Mouse (Mus musculus) stomach, embryonic 14.5 days (tissue): ENCODE measurements around the gene Txnrd2. TPM values are rescaled to one million over a fixed set of nuclear protein-coding genes. Genes with fewer than 3 reads are reported as not detected.

Experiments used
- ATAC-seq: fragments of 200-750 bp; cut with Nextera tagmentation; 2 replicates; pipeline ENCODE4 v1.8.0; 2017; ENCODE audit warnings: low read depth, moderate TSS enrichment; ENCODE audit not compliant: insufficient number of reproducible peaks, insufficient read depth, low FRiP score
- H3K27ac ChIP-seq: fragments of 300-500 bp; sonication (generic); 2 replicates; pipeline ENCODE4 v1.5.1; 2014; ENCODE audit warnings: mild to moderate bottlenecking, low read length, moderate library complexity, mixed read lengths
- H3K27me3 ChIP-seq: fragments of 300-500 bp; sonication (generic); 2 replicates; pipeline ENCODE4 v1.6.1; 2014; ENCODE audit warnings: low read length, control low read depth, mixed read lengths; ENCODE audit not compliant: control insufficient read depth, insufficient read depth
- H3K36me3 ChIP-seq: fragments of 300-500 bp; sonication (generic); 2 replicates; pipeline ENCODE4 v1.6.1; 2014; ENCODE audit warnings: mild to moderate bottlenecking, control low read depth, low read length, moderate library complexity, mixed read lengths; ENCODE audit not compliant: control insufficient read depth, insufficient read depth
- H3K4me1 ChIP-seq: fragments of 300-500 bp; sonication (generic); 2 replicates; pipeline ENCODE4 v1.6.1; 2014; ENCODE audit warnings: low read length, control low read depth, mixed read lengths; ENCODE audit not compliant: control insufficient read depth, insufficient read depth
- H3K4me2 ChIP-seq: fragments of 300-500 bp; sonication (generic); replicated peaks from 2 replicates; pipeline ENCODE4 v1.6.1; 2014; ENCODE audit warnings: low read depth, low read length, control low read depth
- H3K4me3 ChIP-seq: fragments of 300-500 bp; sonication (generic); 2 replicates; pipeline ENCODE4 v1.5.1; 2014; ENCODE audit warnings: low read depth, low read length, control low read depth
- H3K9ac ChIP-seq: fragments of 300-500 bp; sonication (generic); replicated peaks from 2 replicates; pipeline ENCODE4 v1.6.1; 2014; ENCODE audit warnings: low read depth, mild to moderate bottlenecking, control low read depth, low read length, moderate library complexity, mixed read lengths
- H3K9me3 ChIP-seq: fragments of 300-500 bp; sonication (generic); 2 replicates; pipeline ENCODE4 v1.6.1; 2016; ENCODE audit warnings: low read depth, low read length, control low read depth; ENCODE audit not compliant: control insufficient read depth
- WGBS: fragments of 180-500 bp; shearing (Covaris S2); extraction: QIAGEN DNeasy Blood & Tissue Kit; methylation state at CpG from one replicate; pipeline ENCODE4 v1.1.7; 2014; 5-methylcytosine and 5-hydroxymethylcytosine counted together
- polyA plus RNA-seq: library from polyadenylated mRNA; unstranded; fragments of >200 nt; fragmentation: Nextera tagmentation; extraction: Ambion mirVana; gene quantifications from 2 replicates; pipeline ENCODE4 v1.2.1, GENCODE M21; 2014

Txnrd2 gene
- polyA plus RNA-seq, 1 experiment from 2014 or later: 18.8 TPM

- H3K36me3 ChIP-seq: no peaks in the 10 kb centered on the region
- no peak overlapping the region for H3K4me2 ChIP-seq
- ATAC-seq: no peak
- no peaks in the 10 kb centered on the region for H3K27me3 ChIP-seq
- no peak overlapping the region for H3K27ac ChIP-seq
- H3K4me3 ChIP-seq: no peak overlapping the region
- no peak overlapping the region for H3K9ac ChIP-seq
- peaks cover 12% of the 10 kb centered on the region for H3K4me1 ChIP-seq
- no peaks in the 10 kb centered on the region for H3K9me3 ChIP-seq
These were observed 21.1 kb downstream of the Txnrd2 start for GRCm38 (mm10) chr16:18447243-18447642.

- ATAC-seq: no peak
- H3K4me2 ChIP-seq: no peak overlapping the region
- H3K9me3 ChIP-seq: no peaks in the 10 kb centered on the region
- H3K4me3 ChIP-seq: no peak overlapping the region
- no peaks in the 10 kb centered on the region for H3K36me3 ChIP-seq
- no peak overlapping the region for H3K27ac ChIP-seq
- WGBS: 20% methylated on average over 6 of the region's 6 CpGs
- no peaks in the 10 kb centered on the region for H3K27me3 ChIP-seq
- H3K4me1 ChIP-seq: peaks cover 12% of the 10 kb centered on the region
- H3K9ac ChIP-seq: no peak overlapping the region
These were observed 21.9 kb downstream of the Txnrd2 start for GRCm38 (mm10) chr16:18448104-18448503.

- Histone ChIP-seq H3K4me1 (peaks cover 12% of the 10 kb centered on the region), H3K4me3 (no peak overlapping the region), H3K27me3 (no peaks in the 10 kb centered on the region), H3K4me2 (no peak overlapping the region), H3K27ac (no peak overlapping the region), H3K9ac (no peak overlapping the region), H3K36me3 (no peaks in the 10 kb centered on the region), H3K9me3 (no peaks in the 10 kb centered on the region)
- WGBS: 89% methylated on average over 4 of the region's 4 CpGs
- ATAC-seq: peak; percentile 31; the same call in 1 of the 2 replicates
These were observed 22.8 kb downstream of the Txnrd2 start for GRCm38 (mm10) chr16:18449005-18449404.

- H3K4me2 ChIP-seq: no peak overlapping the region
- peaks cover 12% of the 10 kb centered on the region for H3K4me1 ChIP-seq
- no peak overlapping the region for H3K4me3 ChIP-seq
- H3K9ac ChIP-seq: no peak overlapping the region
- H3K27me3 ChIP-seq: no peaks in the 10 kb centered on the region
- ATAC-seq: no peak
- H3K9me3 ChIP-seq: no peaks in the 10 kb centered on the region
- 52% methylated on average over 9 of the region's 9 CpGs for WGBS
- H3K36me3 ChIP-seq: peaks cover 2% of the 10 kb centered on the region; the same call in 1 of the 2 replicates
- no peak overlapping the region for H3K27ac ChIP-seq
These were observed 25.4 kb downstream of the Txnrd2 start for GRCm38 (mm10) chr16:18451486-18452181.

GRCm38 (mm10) chr16:18452361-18452862, 26.2 kb downstream of the Txnrd2 start:
- peaks cover 2% of the 10 kb centered on the region; the same call in 1 of the 2 replicates for H3K36me3 ChIP-seq
- ATAC-seq: no peak
- WGBS: 76% methylated on average over 8 of the region's 8 CpGs

GRCm38 (mm10) chr16:18453846-18454245, 27.7 kb downstream of the Txnrd2 start:
- Histone ChIP-seq H3K4me3 (no peak overlapping the region), H3K27ac (no peak overlapping the region), H3K36me3 (peaks cover 2% of the 10 kb centered on the region; the same call in 1 of the 2 replicates), H3K9ac (no peak overlapping the region), H3K4me2 (no peak overlapping the region), H3K9me3 (no peaks in the 10 kb centered on the region), H3K27me3 (no peaks in the 10 kb centered on the region), H3K4me1 (no peaks in the 10 kb centered on the region)
- ATAC-seq: no peak
- 53% methylated on average over 5 of the region's 5 CpGs for WGBS

More at GRCm38 (mm10) chr16:18452361-18452862, 26.2 kb downstream of the Txnrd2 start:
- H3K4me2 ChIP-seq: no peak overlapping the region
- H3K9ac ChIP-seq: no peak overlapping the region
- no peaks in the 10 kb centered on the region for H3K27me3 ChIP-seq
- H3K4me1 ChIP-seq: peaks cover 12% of the 10 kb centered on the region
- no peaks in the 10 kb centered on the region for H3K9me3 ChIP-seq
- no peak overlapping the region for H3K4me3 ChIP-seq
- no peak overlapping the region for H3K27ac ChIP-seq

- Histone ChIP-seq H3K4me2 (no peak overlapping the region), H3K4me1 (peaks cover 11% of the 10 kb centered on the region; the same call in 1 of the 2 replicates), H3K27me3 (no peaks in the 10 kb centered on the region), H3K36me3 (peaks cover 2% of the 10 kb centered on the region; the same call in 1 of the 2 replicates), H3K27ac (no peak overlapping the region), H3K4me3 (no peak overlapping the region), H3K9ac (no peak overlapping the region), H3K9me3 (no peaks in the 10 kb centered on the region)
- 90% methylated on average over 6 of the region's 6 CpGs for WGBS
- no peak for ATAC-seq
These were observed 29.2 kb downstream of the Txnrd2 start for GRCm38 (mm10) chr16:18455407-18455806.

- no peak overlapping the region for H3K4me2 ChIP-seq
- no peaks in the 10 kb centered on the region for H3K9me3 ChIP-seq
- H3K27ac ChIP-seq: no peak overlapping the region
- no peak overlapping the region for H3K9ac ChIP-seq
- peaks cover 2% of the 10 kb centered on the region; the same call in 1 of the 2 replicates for H3K36me3 ChIP-seq
- H3K4me3 ChIP-seq: no peak overlapping the region
- peaks cover 11% of the 10 kb centered on the region; the same call in 1 of the 2 replicates for H3K4me1 ChIP-seq
- no peaks in the 10 kb centered on the region for H3K27me3 ChIP-seq
- ATAC-seq: no peak
These were observed 32.5 kb downstream of the Txnrd2 start for GRCm38 (mm10) chr16:18458661-18459060.
